Mouse (Mus musculus): ENCODE measurements at regions not wholly inside any gene's neighbourhood (a gene's known extent, or its start where the extent isn't known, plus 50 kb on each side); places are given as distances from the start of the nearest gene placed in this dataset.

- no peaks in the 10 kb centered on the region for H3K27me3 ChIP-seq (ENCODE audit: control insufficient read depth in 1 of 2, insufficient read depth in 2 of 2, low read length in 2 of 2)
- TF ChIP-seq SIN3A (IDR thresholded peaks at IDR 0.05; ENCODE audit: low read length) (no peak), NRF1 (IDR thresholded peaks at IDR 0.05; ENCODE audit: insufficient read depth, low read depth, low read length, poor library complexity, severe bottlenecking) (no peak), MYC (IDR thresholded peaks at IDR 0.05; ENCODE audit: low read depth, low read length) (no peak), TCF12 (IDR thresholded peaks at IDR 0.05; ENCODE audit: low read depth, low read length) (no peak), BHLHE40 (IDR thresholded peaks at IDR 0.05; ENCODE audit: borderline replicate concordance, low read depth, low read length) (no peak), GABPA (IDR thresholded peaks at IDR 0.05; ENCODE audit: low read depth, low read length) (no peak), CTCF (IDR thresholded peaks at IDR 0.05 in 2 of 3, conservative IDR thresholded peaks at IDR 0.05 in 1 of 3; ENCODE audit: control insufficient read depth in 1 of 3, insufficient read depth in 1 of 3, low read depth in 2 of 3, low read length in 3 of 3, poor library complexity in 1 of 3, severe bottlenecking in 1 of 3) (peak; percentile 51 to 62 (median 59)), ZMIZ1 (IDR thresholded peaks at IDR 0.05; ENCODE audit: low read depth, low read length) (no peak), MAZ (IDR thresholded peaks at IDR 0.05; ENCODE audit: low read depth, low read length) (no peak), SMC3 (IDR thresholded peaks at IDR 0.05; ENCODE audit: low read depth, low read length) (peak; percentile 40), CHD2 (IDR thresholded peaks at IDR 0.05; ENCODE audit: low read length) (no peak), ZKSCAN1 (IDR thresholded peaks at IDR 0.05; ENCODE audit: low read depth, low read length) (no peak), UBTF (IDR thresholded peaks at IDR 0.05; ENCODE audit: borderline replicate concordance, insufficient read depth, low read depth, low read length) (no peak)
- peak; percentile 31 for DNase-seq (ENCODE audit: low read depth, low spot score)
- no peak overlapping the region for H3K9ac ChIP-seq (ENCODE audit: control insufficient read depth, low read depth, low read length, poor library complexity, severe bottlenecking)
- no peak overlapping the region for H3K4me3 ChIP-seq (ENCODE audit: control insufficient read depth in 1 of 2, insufficient read depth in 1 of 2, low read depth in 2 of 2, low read length in 2 of 2)
- no peaks in the 10 kb centered on the region for H3K9me3 ChIP-seq (replicated peaks; ENCODE audit: insufficient read depth, low read length)
- H3K79me2 ChIP-seq (ENCODE audit: control insufficient read depth, insufficient read depth, low read length, poor library complexity), result no peaks in the 10 kb centered on the region
- no peaks in the 10 kb centered on the region for H3K36me3 ChIP-seq (ENCODE audit: control insufficient read depth in 1 of 2, insufficient read depth in 2 of 2, low read length in 2 of 2)
- H3K27ac ChIP-seq (ENCODE audit: control insufficient read depth, low read depth, low read length), result no peak overlapping the region
- H3K4me1 ChIP-seq (ENCODE audit: control insufficient read depth in 1 of 2, insufficient read depth in 2 of 2, low read length in 2 of 2), result no peaks in the 10 kb centered on the region
Observed at GRCm38 (mm10) chr4:135023200-135023599, 92.5 kb downstream of the Syf2 start.

GRCm38 (mm10) chr4:135025802-135026201 lies 94.7 kb upstream of the Runx3 start:
- no peak overlapping the region for H3K9ac ChIP-seq (ENCODE audit: control insufficient read depth, low read depth, low read length, poor library complexity, severe bottlenecking)
- DNase-seq (ENCODE audit: low read depth, low spot score), result no peak
- no peak overlapping the region for H3K27ac ChIP-seq (ENCODE audit: control insufficient read depth, low read depth, low read length)
- no peak overlapping the region for H3K4me3 ChIP-seq (ENCODE audit: control insufficient read depth in 1 of 2, insufficient read depth in 1 of 2, low read depth in 2 of 2, low read length in 2 of 2)
- peaks cover 0 to 1% of the 10 kb centered on the region in 2 experiments; a peak in 1 of 4 replicates for H3K27me3 ChIP-seq (ENCODE audit: control insufficient read depth in 1 of 2, insufficient read depth in 2 of 2, low read length in 2 of 2)
- no peaks in the 10 kb centered on the region for H3K79me2 ChIP-seq (ENCODE audit: control insufficient read depth, insufficient read depth, low read length, poor library complexity)
- TF ChIP-seq HCFC1 (IDR thresholded peaks at IDR 0.05; ENCODE audit: low read depth, low read length) (no peak), USF1 (IDR thresholded peaks at IDR 0.05; ENCODE audit: low read depth, low read length) (no peak), MAFK (IDR thresholded peaks at IDR 0.05; ENCODE audit: borderline replicate concordance, low read depth, low read length) (no peak), POLR2AphosphoS5 (IDR thresholded peaks at IDR 0.05; ENCODE audit: borderline replicate concordance, low read depth, low read length) (no peak), RCOR1 (IDR thresholded peaks at IDR 0.05; ENCODE audit: low read depth, low read length) (no peak), USF2 (IDR thresholded peaks at IDR 0.05; ENCODE audit: borderline replicate concordance in 1 of 2, insufficient read depth in 1 of 2, low read depth in 1 of 2, low read length in 2 of 2) (no peak), MAZ (IDR thresholded peaks at IDR 0.05; ENCODE audit: low read depth, low read length) (no peak), NELFE (IDR thresholded peaks at IDR 0.05; ENCODE audit: low read depth, low read length) (no peak), ELF1 (IDR thresholded peaks at IDR 0.05; ENCODE audit: low read depth, low read length) (no peak), GABPA (IDR thresholded peaks at IDR 0.05; ENCODE audit: low read depth, low read length) (no peak), ZNF384 (IDR thresholded peaks at IDR 0.05; ENCODE audit: low read depth, low read length) (no peak)
- H3K36me3 ChIP-seq (ENCODE audit: control insufficient read depth in 1 of 2, insufficient read depth in 2 of 2, low read length in 2 of 2), result no peaks in the 10 kb centered on the region
- no peaks in the 10 kb centered on the region for H3K4me1 ChIP-seq (ENCODE audit: control insufficient read depth in 1 of 2, insufficient read depth in 2 of 2, low read length in 2 of 2)
- no peaks in the 10 kb centered on the region for H3K9me3 ChIP-seq (replicated peaks; ENCODE audit: insufficient read depth, low read length)
